Mouse (Mus musculus) ES-Bruce4 (cell line): ENCODE results near the gene Mad2l1bp.

Experiments used
- CTCF ChIP-seq: IDR thresholded peaks from one replicate; pipeline ENCODE4 v1.8.1; 2011; ENCODE audit warnings: low read depth, low read length
- EP300 ChIP-seq: IDR thresholded peaks from 2 replicates; pipeline ENCODE4 v1.6.1; 2011; ENCODE audit warnings: low read depth, low read length; ENCODE audit not compliant: insufficient read depth
- POLR2A ChIP-seq: IDR thresholded peaks from one replicate; pipeline ENCODE4 v1.8.1; 2011; ENCODE audit warnings: low read length; ENCODE audit not compliant: insufficient read depth

DNA sequence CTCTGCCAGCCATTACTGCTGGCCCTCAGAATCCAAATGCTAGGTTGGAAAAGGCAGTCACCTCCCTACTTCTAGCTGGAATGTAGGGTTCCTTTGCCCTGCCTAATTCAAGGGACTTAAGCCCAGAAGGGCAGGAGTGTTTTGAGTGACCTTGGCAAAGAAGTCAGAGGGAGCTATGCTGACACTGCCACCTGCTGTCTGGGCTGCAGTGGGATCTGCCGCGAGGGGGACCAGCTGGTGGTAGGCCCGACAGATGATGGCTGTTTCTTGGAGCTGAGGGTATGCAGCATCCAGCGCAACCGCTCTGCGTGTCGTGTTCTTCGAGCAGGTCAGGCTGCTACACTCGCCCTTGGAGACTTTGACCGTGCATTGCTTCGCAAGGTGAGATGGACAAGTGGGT is 13.7 kb upstream of the Mad2l1bp start:
- TF ChIP-seq CTCF (peak; percentile 55), EP300 (no peak), POLR2A (no peak)
